Mouse (Mus musculus) T-helper 2 cell (primary cell): ENCODE measurements around the gene Rasl10a.
"Not testable (repeated sequence)": the region's sequence is repeated elsewhere in the genome, so short reads cannot be mapped to it uniquely, and the experiment has no call there.

Source experiments
- in situ Hi-C: fragments of 300-600 bp; cut with MboI, MseI; formaldehyde crosslinking; loops from one replicate; pipeline ENCODE4 v1.15.1; 2025; ENCODE audit warnings: high pct_unique_total_duplicates

Gene Rasl10a

DNA sequence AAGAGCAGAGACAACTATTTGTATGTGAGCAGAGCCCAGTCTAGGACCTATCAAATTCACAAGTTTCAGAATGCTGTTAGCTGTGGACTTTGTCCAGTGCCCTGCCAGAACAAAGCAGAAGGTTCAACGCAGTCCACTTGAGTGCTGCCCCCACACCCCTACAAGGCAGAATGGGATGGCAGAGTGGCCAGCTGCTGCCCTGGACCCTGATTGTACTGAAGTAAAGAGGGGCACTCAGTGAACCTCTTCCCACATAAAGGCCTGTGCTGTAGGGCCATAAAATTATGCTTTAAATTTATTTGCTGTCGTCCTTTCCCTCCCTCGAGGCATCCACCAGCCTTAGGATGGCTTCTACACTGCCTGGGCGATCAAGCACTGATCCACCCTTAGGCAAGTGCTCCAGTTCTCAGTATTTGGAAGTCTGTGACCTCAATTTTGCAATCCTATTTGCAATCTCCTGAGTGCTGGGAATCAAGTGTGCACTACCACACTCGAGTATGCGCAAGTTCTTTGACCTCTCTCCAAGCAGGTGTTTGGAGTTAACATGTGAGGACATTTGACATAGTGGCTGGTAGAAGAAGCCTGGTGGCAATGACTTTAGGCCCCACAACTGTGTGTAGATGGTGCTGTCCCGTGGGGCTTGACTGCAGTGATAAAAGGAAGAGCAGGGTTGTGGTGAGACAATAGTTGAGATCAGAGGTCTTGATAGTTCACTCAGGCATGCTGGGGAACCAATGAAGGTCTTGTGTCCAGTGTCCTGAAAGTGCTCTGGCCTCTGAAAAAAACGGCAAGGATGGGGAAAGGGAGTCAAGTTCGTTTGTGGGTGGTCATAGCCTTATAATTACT, 10.4 kb downstream of the Rasl10a start:
- in situ Hi-C loops, result no loop called here

GRCm38 (mm10) chr11:5074882-5075281, 17.0 kb downstream of the Rasl10a start:
- in situ Hi-C loops, result no loop called here

- in situ Hi-C loops, result no loop called here
Measured at GRCm38 (mm10) chr11:5075760-5076159, 17.8 kb downstream of the Rasl10a start.

GRCm38 (mm10) chr11:5076843-5077242, 18.9 kb downstream of the Rasl10a start:
- in situ Hi-C loops, result not testable (repeated sequence)

DNA sequence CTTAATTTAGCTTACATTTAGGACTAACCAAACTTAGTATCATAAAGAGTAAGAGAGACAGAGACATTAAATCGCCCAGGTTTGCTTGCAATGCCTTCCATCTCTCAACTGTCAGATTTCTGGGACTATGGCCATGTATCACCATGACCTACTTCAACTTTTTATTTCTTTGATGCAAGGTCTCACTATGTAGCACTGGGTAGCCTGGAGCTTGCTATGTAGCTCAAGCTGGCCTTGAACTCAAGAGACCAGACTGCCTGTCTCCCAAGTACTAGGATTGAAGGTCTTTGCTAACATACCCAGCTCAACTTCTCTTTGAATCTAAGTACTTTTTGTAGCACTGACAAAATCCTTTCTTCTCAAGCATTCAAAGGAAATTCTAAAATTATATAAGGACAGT, 31.2 kb downstream of the Rasl10a start:
- in situ Hi-C loops, result loop anchor here (10.0 kb wide), 1 partner anchor 1884 kb away; the partner anchor contains the start of gene Eif4enif1

DNA sequence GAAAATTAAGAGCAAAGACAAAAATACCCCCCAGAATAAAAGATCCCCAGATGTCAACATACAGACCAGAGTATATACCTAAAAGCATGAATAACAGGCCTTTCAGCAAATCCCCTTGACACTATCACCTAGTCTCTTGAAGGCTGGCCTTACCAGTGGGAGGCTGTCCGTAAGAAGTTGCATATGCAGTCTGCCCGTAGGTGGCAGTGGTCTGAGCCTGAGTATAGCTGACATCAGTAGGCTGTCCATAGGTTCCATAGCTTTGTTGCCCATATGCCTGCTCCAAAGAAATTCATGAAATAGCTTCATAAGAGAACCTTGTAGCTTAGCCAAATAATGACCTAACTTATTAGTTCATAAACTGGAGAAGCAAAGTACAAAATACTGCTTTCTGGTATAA, 33.8 kb downstream of the Rasl10a start:
- in situ Hi-C loops, result no loop called here

DNA sequence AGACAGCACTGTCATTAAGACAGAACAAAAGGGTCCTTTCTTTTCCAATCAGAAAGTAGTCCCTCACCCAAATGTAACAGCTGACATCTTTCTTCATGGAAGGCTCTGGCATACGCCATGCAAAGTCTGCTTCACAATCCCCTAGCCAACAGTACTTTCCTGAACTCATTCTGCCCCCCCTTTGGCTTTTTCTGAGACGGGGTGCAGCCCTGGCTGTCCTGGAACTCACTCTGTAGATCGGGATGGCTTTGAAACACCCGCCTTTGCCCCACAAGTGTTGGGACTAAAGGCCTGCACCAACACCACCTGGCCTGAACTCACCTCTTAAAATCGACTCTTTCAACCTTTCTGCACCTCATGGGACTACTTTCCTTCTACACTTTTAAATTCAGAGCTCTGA, 37.9 kb downstream of the Rasl10a start:
- in situ Hi-C loops, result loop anchor here (5.0 kb wide), 1 partner anchor 34 kb away; no protein-coding TSS in a partner anchor

DNA sequence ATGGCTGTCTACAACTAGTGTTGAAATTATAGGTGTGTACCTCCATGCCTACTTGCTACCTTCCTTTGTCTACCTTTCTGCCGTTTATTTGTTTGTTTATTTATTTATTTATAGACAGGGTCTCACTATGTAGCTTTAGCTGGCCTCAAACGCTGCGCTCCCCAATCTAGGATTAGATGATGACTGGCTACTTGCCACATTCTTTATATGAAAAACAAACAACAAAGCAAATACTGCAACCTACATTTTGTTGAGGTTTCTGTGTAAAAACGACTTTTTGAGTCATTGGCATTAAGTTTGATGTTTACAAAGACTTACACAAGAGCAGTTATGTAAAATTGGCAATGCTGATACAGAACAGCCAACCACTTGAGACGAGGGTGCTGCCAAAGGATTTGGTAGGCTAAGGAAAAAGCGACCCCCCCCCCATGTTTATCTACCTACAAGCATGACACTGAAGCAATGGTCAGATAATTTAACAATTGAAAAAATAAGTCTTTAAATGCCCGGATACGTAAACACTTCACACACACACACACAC, 38.6 kb downstream of the Rasl10a start:
- in situ Hi-C loops, result loop anchor here (5.0 kb wide), 1 partner anchor 34 kb away; no protein-coding TSS in a partner anchor

- in situ Hi-C loops, result loop anchor here (5.0 kb wide), 1 partner anchor 36 kb away; no protein-coding TSS in a partner anchor
Measured at GRCm38 (mm10) chr11:5098035-5098735, 40.3 kb downstream of the Rasl10a start.

GRCm38 (mm10) chr11:5098736-5099542, 41.0 kb downstream of the Rasl10a start, which contains the start of the genes Rhbdd3 and Ewsr1:
Gene Rhbdd3 (plus strand): TSS chr11:5098926.
Gene Ewsr1 (minus strand): TSS chr11:5099266.
- in situ Hi-C loops, result loop anchor here (5.0 kb wide), 1 partner anchor 37 kb away; no protein-coding TSS in a partner anchor

DNA sequence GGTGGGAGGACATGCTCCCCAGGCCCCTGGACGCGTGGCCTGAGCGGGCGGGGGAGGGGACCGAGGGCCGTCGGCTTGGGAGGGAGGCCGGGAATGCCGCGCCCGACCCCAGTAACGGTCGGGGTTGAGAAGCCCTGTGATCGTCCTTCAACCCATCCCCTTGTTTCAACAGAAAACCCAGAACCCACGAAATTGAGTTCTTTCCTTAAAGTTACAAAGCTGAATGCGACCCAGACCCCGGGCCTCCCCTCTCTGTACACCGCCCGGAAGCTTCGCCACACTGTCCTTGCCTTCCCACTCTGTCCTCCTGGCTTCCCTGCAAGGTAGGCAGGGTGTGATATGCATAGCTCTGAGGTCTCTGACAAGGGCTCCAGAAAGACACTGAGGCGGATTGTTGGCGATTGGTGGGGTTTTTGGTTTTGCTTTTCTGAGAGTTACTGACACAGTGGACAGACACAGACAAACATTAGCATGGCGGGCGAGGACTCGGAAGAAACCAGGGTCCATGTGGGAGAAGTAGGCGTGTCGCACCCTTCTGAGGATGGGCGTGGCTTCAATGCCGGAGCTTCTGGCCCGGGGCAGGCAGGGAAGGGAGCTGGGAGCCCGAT, 41.8 kb downstream of the Rasl10a start:
- in situ Hi-C loops, result loop anchor here (5.0 kb wide), 1 partner anchor 37 kb away; no protein-coding TSS in a partner anchor

DNA sequence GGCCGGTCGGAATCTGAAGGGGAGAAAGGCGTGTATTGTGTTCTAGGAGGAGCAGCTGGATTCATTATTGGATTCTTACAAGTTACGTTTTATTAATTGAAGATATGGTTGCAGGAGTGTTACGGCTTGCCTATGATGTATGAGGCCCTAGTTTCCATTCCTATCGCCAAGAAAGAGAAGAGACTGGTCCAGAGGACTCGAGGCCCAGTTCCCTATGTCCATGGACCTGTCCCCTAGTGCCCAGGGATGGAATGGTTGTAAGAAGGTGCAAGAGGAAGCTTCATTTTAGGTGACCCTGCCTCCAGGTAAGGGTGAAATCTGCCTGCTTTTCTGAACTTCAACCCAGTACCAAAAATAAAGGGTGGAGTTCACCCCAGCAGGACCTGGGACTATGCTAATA, 42.4 kb downstream of the Rasl10a start:
- in situ Hi-C loops, result no loop called here

DNA sequence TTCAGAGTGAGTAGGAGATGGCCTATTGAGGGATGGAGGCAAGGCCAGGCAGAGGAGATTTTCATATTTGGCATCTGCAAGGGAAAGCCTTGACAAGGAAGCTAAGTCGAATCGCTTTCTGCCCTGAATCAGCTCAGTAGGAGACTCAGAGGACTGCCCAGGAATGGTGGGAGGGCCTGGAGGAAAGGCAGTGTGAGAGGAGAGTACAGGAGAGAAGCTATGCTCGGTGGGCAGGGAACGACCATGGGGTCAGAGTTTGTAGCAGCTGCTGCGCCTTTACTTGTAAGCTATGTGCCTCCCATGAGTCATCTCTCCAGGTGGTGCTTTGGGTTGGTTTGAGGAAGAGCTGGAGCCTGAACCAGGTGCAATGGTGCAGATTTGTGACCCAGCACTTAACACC, 42.9 kb downstream of the Rasl10a start:
- in situ Hi-C loops, result no loop called here

- in situ Hi-C loops, result no loop called here
Measured at GRCm38 (mm10) chr11:5101641-5102040, 43.7 kb downstream of the Rasl10a start.

- in situ Hi-C loops, result no loop called here
Measured at GRCm38 (mm10) chr11:5102384-5102783, 44.5 kb downstream of the Rasl10a start.

GRCm38 (mm10) chr11:5103986-5104509, 46.1 kb downstream of the Rasl10a start:
- in situ Hi-C loops, result no loop called here

GRCm38 (mm10) chr11:5109441-5109840, 51.5 kb downstream of the Rasl10a start:
- in situ Hi-C loops, result loop anchor here (5.0 kb wide), 1 partner anchor 63 kb away; no protein-coding TSS in a partner anchor
